Mouse (Mus musculus): ENCODE measurements at regions not wholly inside any gene's neighbourhood (a gene's known extent, or its start where the extent isn't known, plus 50 kb on each side); places are given as distances from the start of the nearest gene placed in this dataset.

DNA sequence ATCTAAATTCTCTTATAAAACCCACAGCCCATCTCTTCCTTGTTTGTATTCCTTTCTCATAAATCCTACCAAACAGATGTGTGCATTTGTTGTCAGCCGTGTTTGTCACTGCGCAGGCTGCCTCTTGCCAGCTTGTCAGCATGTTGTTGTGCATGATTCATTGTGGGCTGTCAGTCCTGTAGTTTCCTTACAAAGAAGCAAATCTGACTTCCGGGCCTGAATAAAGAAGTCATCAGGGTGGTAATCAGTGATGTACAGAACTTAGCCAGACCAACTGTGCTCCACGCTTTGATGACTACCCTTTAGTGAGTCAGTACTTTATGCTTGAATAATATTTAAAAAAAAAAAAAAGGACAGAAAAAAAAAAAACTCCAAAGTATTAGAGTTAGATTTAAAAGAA lies 608.9 kb upstream of the Rorb start:
- Histone ChIP-seq H3K9ac (no peak overlapping the region), H3K36me3 (ENCODE audit: poor library complexity, severe bottlenecking) (no peaks in the 10 kb centered on the region), H3K9me3 (replicated peaks) (no peaks in the 10 kb centered on the region), H3K4me1 (no peaks in the 10 kb centered on the region), H3K27me3 (no peaks in the 10 kb centered on the region), H3K27ac (no peak overlapping the region), H3K4me3 (no peak overlapping the region), H3K4me2 (no peak overlapping the region)
- ATAC-seq, result no peak
- 54% methylated on average over 4 of the region's 4 CpGs for WGBS

Data from forebrain, embryonic 13.5 days (tissue).